In the genomic region with DNA sequence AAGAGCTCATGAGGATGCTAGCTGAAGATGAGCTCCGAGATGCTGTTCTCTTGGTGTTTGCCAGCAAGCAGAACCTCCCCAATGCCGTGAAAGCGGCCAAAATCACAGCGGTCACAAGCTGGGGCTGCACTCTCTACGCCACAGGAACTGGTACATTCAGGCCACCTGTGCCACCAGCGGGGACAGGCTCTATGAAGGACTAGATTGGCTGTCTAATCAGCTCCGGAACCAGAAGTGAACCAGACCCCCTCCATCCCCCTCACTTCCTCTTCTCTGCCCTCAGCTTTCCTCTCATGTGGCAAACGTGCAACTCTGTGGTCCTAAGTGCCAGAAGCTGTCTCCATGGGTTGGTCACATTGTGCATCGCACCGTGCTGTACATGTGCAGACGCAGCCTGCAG, we compare ENCODE assay signal across 7 mouse cellular contexts. TPM values are rescaled to one million over a fixed set of nuclear protein-coding genes. Genes with fewer than 3 reads are reported as not detected.
DNase-seq lines count a peak whose midpoint lies in the region; ATAC-seq lines count a peak whose summit lies in the region.
"Not testable (repeated sequence)": the region's sequence is repeated elsewhere in the genome, so short reads cannot be mapped to it uniquely, and the experiment has no call there.

No protein-coding gene starts in this region.

- not testable (repeated sequence) for H3K27me3 ChIP-seq in splenic B cell, adult 2 months (ENCODE audit: control insufficient read depth, insufficient read depth, low read length, poor library complexity, severe bottlenecking)

- not testable (repeated sequence) for H3K36me3 ChIP-seq in splenic B cell, adult 2 months (ENCODE audit: control insufficient read depth, insufficient read depth, low read length, poor library complexity, severe bottlenecking)

- peak; percentile 39 to 51 for DNase-seq in CD8-positive naive resting alpha-beta T cell, adult 2 months (ENCODE audit: low read depth in 2 of 2, low spot score in 2 of 2)
- DNase-seq in cerebellum, adult 11 months = peak; percentile 51
- peak; percentile 83 for DNase-seq in cerebellum, adult 9-11 months
- DNase-seq in splenic B cell, adult 2 months (ENCODE audit: low read depth, low spot score) = peak; percentile 31
- DNase-seq in thymus, postnatal 4 days = peak; percentile 36

- peak; percentile 99 for ATAC-seq in granulocyte monocyte progenitor cell, adult 5-6 weeks (replicated peaks; ENCODE audit: poor library complexity, severe bottlenecking)
- 0 out of 2 replicates have a peak, but pooled peaks have one; percentile 59 for ATAC-seq in megakaryocyte-erythroid progenitor cell, adult 5-6 weeks (replicated peaks; ENCODE audit: low FRiP score, low TSS enrichment, poor library complexity, severe bottlenecking)

RNA-seq across cellular contexts. Expression of a gene that starts 45.1 kb away (rescaled TPM):
- 54.1 and 62.1 TPM in 2 replicates for total RNA-seq in granulocyte monocyte progenitor cell, adult 5-6 weeks (2014; fragmentation: Nextera tagmentation)
- 75.9 and 82.9 TPM in 2 replicates for total RNA-seq in granulocyte monocyte progenitor cell, adult 5-6 weeks (2017)
- total RNA-seq in megakaryocyte-erythroid progenitor cell, adult 5-6 weeks (2014; fragmentation: Nextera tagmentation) = 73.5 and 86.8 TPM in 2 replicates
- total RNA-seq in megakaryocyte-erythroid progenitor cell, adult 5-6 weeks (2017) = 127 and 129 TPM in 2 replicates

Comparison
In these comparisons a context has a peak if more than half of its experiments do, and no peak if none do; other contexts are left out.
1. Peak in every context shown above with its lines: DNase-seq and ATAC-seq.
2. DNase-seq: peak in every context shown above with its lines; median percentile 83 in cerebellum, adult 9-11 months; 51 in cerebellum, adult 11 months; 45 in CD8-positive naive resting alpha-beta T cell, adult 2 months; 36 in thymus, postnatal 4 days; 31 in splenic B cell, adult 2 months.